ENCODE assay signal across 10 mouse cellular contexts in genomic region chr5:128204685-128205320, GRCm38 (mm10).
A peak's percentile ranks its signal among the peaks of the same experiment; 100 is the strongest.
DNase-seq lines count a peak whose midpoint lies in the region; ATAC-seq and TF ChIP-seq lines count a peak whose summit lies in the region.
"Had no signal": no experiment of that assay in that cellular context is flagged by ENCODE, and none has a peak within 500 bp of the region (broad histone marks: within the 10 kb centered on the region; RNA-seq: fewer than 3 reads in every experiment).

No protein-coding gene starts in this region.

- intact Hi-C loops in heart, postnatal 36 days (cut with DNase I), result no loop called here

- H3K27ac ChIP-seq in midbrain, embryonic 10.5 days (replicated peaks), result peak overlapping the region; percentile 52
- H3K27ac ChIP-seq in midbrain, postnatal 0 days (ENCODE audit: low read depth, low read length), result no peak overlapping the region
- H3K27ac ChIP-seq in hindbrain, embryonic 16.5 days (ENCODE audit: low read depth, low read length), result peak overlapping the region; percentile 45

- peak; percentile 42 for DNase-seq in heart, adult 11 months
- DNase-seq in heart, postnatal 36 days, result no peak
- DNase-seq in midbrain, embryonic 10.5 days (ENCODE audit: low spot score), result no peak
- DNase-seq in midbrain, postnatal 0 days (ENCODE audit: low spot score), result no peak
- DNase-seq in right cerebral cortex, postnatal 4 days, result peak; percentile 14
- no peak for DNase-seq in B cell, adult 2 months
- DNase-seq in adrenal gland, postnatal 36 days, result no peak

- H3K9me3 ChIP-seq in midbrain, embryonic 10.5 days (replicated peaks), result no peaks in the 10 kb centered on the region
- no peaks in the 10 kb centered on the region for H3K9me3 ChIP-seq in midbrain, postnatal 0 days (ENCODE audit: low read length)
- H3K9me3 ChIP-seq in hindbrain, embryonic 16.5 days (ENCODE audit: control insufficient read depth, low read length), result no peaks in the 10 kb centered on the region

- no peak for TF ChIP-seq CTCF in midbrain, postnatal 0 days (IDR thresholded peaks at IDR 0.05)

- WGBS in midbrain, embryonic 10.5 days, result 81% methylated on average over 17 of the region's 17 CpGs
- 65% methylated on average over 17 of the region's 17 CpGs for WGBS in midbrain, postnatal 0 days
- WGBS in hindbrain, embryonic 16.5 days, result 63% methylated on average over 17 of the region's 17 CpGs

- no peak overlapping the region for H3K4me3 ChIP-seq in midbrain, embryonic 10.5 days
- H3K4me3 ChIP-seq in midbrain, postnatal 0 days (ENCODE audit: low read depth, low read length), result no peak overlapping the region
- no peak overlapping the region for H3K4me3 ChIP-seq in hindbrain, embryonic 16.5 days (ENCODE audit: low read length)

- peaks cover 7% of the 10 kb centered on the region; the same call in 1 of the 2 replicates for H3K27me3 ChIP-seq in midbrain, embryonic 10.5 days (ENCODE audit: low read depth, poor library complexity, severe bottlenecking)
- H3K27me3 ChIP-seq in midbrain, postnatal 0 days (ENCODE audit: insufficient read depth, low read length), result no peaks in the 10 kb centered on the region
- H3K27me3 ChIP-seq in hindbrain, embryonic 16.5 days (replicated peaks; ENCODE audit: control insufficient read depth, insufficient read depth, low read length), result no peaks in the 10 kb centered on the region
- H3K27me3 ChIP-seq: CH12.LX had no signal

- ATAC-seq in midbrain, postnatal 0 days (ENCODE audit: low FRiP score), result no peak
- ATAC-seq in hindbrain, embryonic 16.5 days, result 0 out of 2 replicates have a peak, but pooled peaks have one; percentile 48
- ATAC-seq: activated CD4-positive, CD25-positive, alpha-beta regulatory T cell, adult 4 months had no signal

- no peak overlapping the region for H3K4me2 ChIP-seq in midbrain, postnatal 0 days (ENCODE audit: low read depth, low read length, poor library complexity, severe bottlenecking)
- no peak overlapping the region for H3K4me2 ChIP-seq in hindbrain, embryonic 16.5 days (ENCODE audit: low read length)

- no peak overlapping the region for H3K9ac ChIP-seq in midbrain, postnatal 0 days (replicated peaks; ENCODE audit: low read length, poor library complexity, severe bottlenecking)
- H3K9ac ChIP-seq in hindbrain, embryonic 16.5 days (ENCODE audit: low read depth, low read length), result no peak overlapping the region

- no peaks in the 10 kb centered on the region for H3K36me3 ChIP-seq in midbrain, embryonic 10.5 days
- no peaks in the 10 kb centered on the region for H3K36me3 ChIP-seq in midbrain, postnatal 0 days (ENCODE audit: insufficient read depth, low read length)
- H3K36me3 ChIP-seq in hindbrain, embryonic 16.5 days (ENCODE audit: control insufficient read depth, insufficient read depth, low read length), result no peaks in the 10 kb centered on the region

- peaks cover 30% of the 10 kb centered on the region for H3K4me1 ChIP-seq in midbrain, embryonic 10.5 days
- peaks cover 12% of the 10 kb centered on the region for H3K4me1 ChIP-seq in midbrain, postnatal 0 days (ENCODE audit: insufficient read depth, low read length)
- H3K4me1 ChIP-seq in hindbrain, embryonic 16.5 days (ENCODE audit: control insufficient read depth, insufficient read depth, low read depth, low read length), result peaks cover 15% of the 10 kb centered on the region

Comparison
In these comparisons a context has a peak if more than half of its experiments do, and no peak if none do; other contexts are left out.
1. DNase-seq: peak in heart, adult 11 months (single experiment) and right cerebral cortex, postnatal 4 days (single experiment); none in heart, postnatal 36 days (0 of 2), midbrain, embryonic 10.5 days (single experiment), midbrain, postnatal 0 days (single experiment), B cell, adult 2 months (0 of 2) and adrenal gland, postnatal 36 days (0 of 2).